In genomic region chr6:51874035-51874434, GRCm38 (mm10) we compare ENCODE assay signal across 25 mouse cellular contexts.
"Had no signal": no experiment of that assay in that cellular context is flagged by ENCODE, and none has a peak within 500 bp of the region (broad histone marks: within the 10 kb centered on the region; RNA-seq: fewer than 3 reads in every experiment).

No protein-coding gene starts in this region.

- H3K9ac ChIP-seq: forebrain, embryonic 15.5 days; forebrain, postnatal 0 days; heart, embryonic 13.5 days; heart, embryonic 15.5 days; hindbrain, embryonic 13.5 days; hindbrain, embryonic 15.5 days; kidney, embryonic 15.5 days; limb, embryonic 12.5 days had no signal

- H3K4me2 ChIP-seq: forebrain, embryonic 15.5 days; heart, embryonic 13.5 days; heart, embryonic 15.5 days; hindbrain, embryonic 13.5 days; hindbrain, embryonic 15.5 days; kidney, embryonic 15.5 days; limb, embryonic 12.5 days had no signal

- H3K9me3 ChIP-seq: forebrain, embryonic 15.5 days; heart, embryonic 10.5 days; heart, embryonic 13.5 days; heart, embryonic 15.5 days; hindbrain, embryonic 13.5 days; hindbrain, embryonic 15.5 days; kidney, embryonic 15.5 days; limb, embryonic 10.5 days; limb, embryonic 12.5 days had no signal

- H3K27ac ChIP-seq: forebrain, embryonic 15.5 days; heart, embryonic 10.5 days; heart, embryonic 13.5 days; heart, embryonic 15.5 days; hindbrain, embryonic 13.5 days; hindbrain, embryonic 15.5 days; hindbrain, postnatal 0 days; kidney, embryonic 15.5 days; layer of hippocampus, adult 2 months; left cerebral cortex, adult 2 months; limb, embryonic 10.5 days; limb, embryonic 12.5 days had no signal

- H3K4me3 ChIP-seq: forebrain, embryonic 15.5 days; heart, embryonic 10.5 days; heart, embryonic 13.5 days; heart, embryonic 15.5 days; hindbrain, embryonic 13.5 days; hindbrain, embryonic 15.5 days; kidney, embryonic 15.5 days; layer of hippocampus, adult 2 months; left cerebral cortex, adult 2 months; limb, embryonic 10.5 days; limb, embryonic 12.5 days had no signal

- DNase-seq: forebrain, postnatal 0 days; gastrocnemius, postnatal 10 days; gastrocnemius, postnatal 25 days; heart, adult 18-20 months; heart, postnatal 14 days; heart, postnatal 36 days; kidney, adult 11 months; kidney, adult 2 months; kidney, adult 9 months; kidney, postnatal 10 days; kidney, postnatal 25 days; kidney, postnatal 4 days had no signal

- H3K36me3 ChIP-seq: forebrain, embryonic 15.5 days; heart, embryonic 10.5 days; heart, embryonic 13.5 days; heart, embryonic 15.5 days; hindbrain, embryonic 13.5 days; hindbrain, embryonic 15.5 days; kidney, embryonic 15.5 days; limb, embryonic 10.5 days; limb, embryonic 12.5 days had no signal

- H3K27me3 ChIP-seq: heart, embryonic 13.5 days; heart, embryonic 15.5 days; hindbrain, embryonic 13.5 days; hindbrain, embryonic 15.5 days had no signal

- ATAC-seq: forebrain, embryonic 15.5 days; forebrain, postnatal 0 days; hindbrain, postnatal 0 days; intestine, embryonic 16.5 days had no signal

- H3K4me1 ChIP-seq: forebrain, embryonic 15.5 days had no signal
